Mouse (Mus musculus): Measurements from ENCODE around the gene Senp1.

The Senp1 gene

DNA sequence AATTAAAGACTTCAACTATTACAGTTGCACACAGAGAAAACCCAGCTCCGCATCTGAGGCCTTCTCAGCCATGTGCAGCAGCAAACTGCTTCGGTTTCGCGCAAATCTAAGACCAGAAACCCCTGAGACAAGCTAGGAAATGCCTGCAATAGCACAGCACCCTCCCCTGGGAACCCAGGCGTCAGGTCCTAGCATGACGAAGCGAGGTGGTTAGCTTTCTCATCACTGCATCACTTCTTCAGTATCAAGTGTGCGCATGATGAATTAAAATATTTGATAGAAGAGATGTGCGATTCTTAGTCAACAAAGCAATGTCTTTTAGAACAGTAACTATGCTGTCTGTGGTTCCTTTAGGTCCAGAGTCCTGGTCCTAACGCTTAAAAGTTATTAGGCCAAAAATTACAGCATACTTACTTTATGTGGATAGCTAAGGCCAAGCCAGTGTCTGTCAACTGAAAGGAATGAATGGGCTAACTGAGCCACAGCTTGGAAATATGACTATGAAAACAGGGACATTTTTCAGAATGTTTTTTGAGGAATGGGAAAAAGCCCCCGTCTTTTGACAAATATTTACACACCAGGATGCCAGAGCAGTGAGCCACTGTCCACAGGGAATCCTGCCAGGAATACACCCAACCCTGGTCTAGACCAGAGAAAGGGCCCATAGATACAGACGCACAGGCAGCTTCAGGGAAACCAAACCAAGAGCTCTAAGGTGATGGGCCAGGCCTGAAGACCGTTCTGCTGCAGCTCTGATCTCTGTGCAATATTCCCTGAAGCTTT is 44.4 kb downstream of the Senp1 start:
- no peak for DNase-seq (ENCODE audit: low read depth, low spot score)

DNA sequence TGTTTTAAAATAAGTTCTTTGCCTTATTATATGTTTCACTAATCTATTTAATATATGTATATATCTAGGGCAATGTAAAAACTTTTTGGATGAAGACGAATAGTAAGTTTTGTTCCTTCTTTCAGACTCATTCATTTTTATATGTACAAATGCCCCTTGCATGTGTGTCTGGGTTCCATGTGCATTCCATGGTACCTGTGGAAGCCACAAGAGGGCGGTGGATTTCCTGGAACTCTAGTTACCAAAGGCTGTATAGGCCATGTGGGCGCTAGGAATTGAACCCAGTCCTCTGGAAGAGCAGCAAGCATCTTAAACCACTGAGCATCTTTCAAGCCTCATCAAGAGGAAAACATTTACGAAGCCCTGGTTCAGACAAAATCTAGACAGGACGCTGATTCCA is 49.2 kb downstream of the Senp1 start:
- DNase-seq (ENCODE audit: low read depth, low spot score) = no peak

DNA sequence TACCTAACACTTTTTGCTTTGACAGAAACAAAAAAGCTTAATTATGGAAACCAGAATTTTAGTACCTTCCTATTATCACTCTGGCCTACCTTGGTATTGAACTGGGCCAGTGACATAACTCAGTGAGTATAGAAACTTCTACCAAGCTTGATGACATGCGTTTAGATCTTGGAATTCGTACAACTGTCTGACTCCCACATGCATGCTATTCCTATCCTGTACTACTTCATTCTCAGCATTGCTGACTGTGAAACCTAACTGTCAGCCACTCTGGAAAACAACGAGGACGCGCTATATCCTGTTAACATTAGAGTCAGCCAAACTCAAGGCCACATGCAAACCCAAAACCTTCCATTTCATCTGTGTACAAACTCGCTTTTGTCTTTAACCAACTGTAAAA is 49.6 kb downstream of the Senp1 start:
- no peak for DNase-seq (ENCODE audit: low read depth, low spot score)

DNA sequence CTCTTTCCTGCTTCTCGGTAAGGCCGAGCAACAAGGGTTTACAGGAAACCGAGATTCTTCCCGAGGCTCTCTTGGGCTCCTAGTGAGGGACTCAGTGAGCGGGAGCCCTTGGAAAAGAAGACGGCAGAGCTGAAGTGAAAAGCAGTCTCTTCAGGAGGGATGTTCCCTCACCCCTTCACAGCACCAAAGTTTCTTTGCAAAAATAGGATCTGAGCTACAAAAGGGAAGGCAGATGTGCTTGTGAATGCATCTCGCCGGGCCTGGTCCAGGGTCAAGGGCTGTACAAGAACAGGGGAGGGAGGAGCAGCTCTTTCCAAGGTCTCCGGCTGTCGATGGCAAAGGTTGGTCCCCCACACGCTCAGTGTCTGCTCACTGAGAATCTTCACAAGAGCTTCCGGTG is 51.0 kb downstream of the Senp1 start:
- DNase-seq (ENCODE audit: low read depth, low spot score) = no peak

DNA sequence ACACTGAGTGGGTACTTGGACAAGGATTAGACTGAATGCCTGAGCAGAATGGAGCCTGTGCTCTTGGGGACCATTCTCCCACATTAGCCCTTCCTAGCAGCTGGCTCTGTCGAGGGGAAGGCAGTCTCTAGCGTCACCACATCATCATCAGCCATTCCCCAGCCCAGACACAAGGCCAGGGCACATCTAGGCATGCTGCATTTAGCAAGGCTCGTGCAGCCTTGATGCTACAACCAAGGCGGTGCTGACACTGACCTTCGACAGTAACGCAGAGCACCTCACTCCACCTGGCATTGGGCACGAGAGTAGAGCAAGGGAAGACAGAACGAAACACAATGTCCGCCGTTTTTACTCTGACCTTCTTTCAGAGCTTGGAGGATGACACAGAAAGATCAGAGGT is 53.9 kb downstream of the Senp1 start:
- DNase-seq (ENCODE audit: low read depth, low spot score) = no peak

DNA sequence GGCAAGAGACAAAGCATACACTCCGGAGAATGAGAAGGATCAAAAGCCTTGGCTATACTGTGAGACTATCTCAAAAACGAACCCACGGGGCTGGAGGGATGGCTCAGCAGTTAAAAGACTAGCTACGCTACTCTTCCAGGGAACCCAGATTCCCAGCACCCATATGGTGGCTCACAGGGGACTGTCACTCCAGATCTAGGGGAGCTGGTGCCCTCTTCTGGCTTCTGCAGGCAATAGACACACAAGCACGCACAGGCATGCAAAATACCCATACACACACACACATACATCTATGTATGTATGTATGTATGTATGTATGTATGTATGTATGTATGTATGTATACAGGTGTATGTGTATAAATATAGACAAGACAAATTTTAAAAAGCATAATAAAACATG is 57.0 kb downstream of the Senp1 start:
- no peak for DNase-seq (ENCODE audit: low read depth, low spot score)

DNA sequence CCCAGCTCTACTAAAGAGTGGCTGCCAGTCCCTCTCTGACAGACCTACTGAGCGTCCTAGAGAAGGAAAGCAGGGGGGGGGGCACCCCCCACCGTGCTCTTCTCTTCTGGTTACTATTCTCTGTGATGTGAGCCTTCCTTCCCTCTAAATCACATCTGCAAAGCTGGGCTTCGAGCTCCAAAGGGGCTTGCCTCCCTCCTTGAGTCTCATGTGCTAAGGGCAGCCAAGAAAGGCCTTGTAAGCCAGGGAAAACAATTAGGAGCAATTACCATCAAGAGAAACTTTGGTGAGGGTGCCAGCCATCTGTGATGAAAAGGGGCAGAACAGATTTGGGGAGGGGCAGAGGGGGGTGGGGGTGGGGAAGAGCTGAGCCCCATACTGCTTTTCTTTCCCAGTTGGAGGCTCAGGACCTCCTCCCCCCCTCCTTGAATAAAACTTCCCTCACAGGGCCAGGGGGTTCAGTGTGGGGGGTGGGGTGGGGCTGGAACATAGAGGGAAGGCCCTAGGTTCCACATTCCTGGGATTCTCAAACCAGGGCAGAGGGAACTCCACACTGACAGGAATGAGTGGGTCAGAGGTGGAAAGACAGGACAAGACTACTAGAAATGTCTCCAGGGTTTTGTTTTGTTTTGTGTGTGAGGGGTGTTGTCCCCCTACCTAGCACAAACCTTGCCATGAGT is 58.3 kb downstream of the Senp1 start:
- DNase-seq (ENCODE audit: low read depth, low spot score) = no peak

DNA sequence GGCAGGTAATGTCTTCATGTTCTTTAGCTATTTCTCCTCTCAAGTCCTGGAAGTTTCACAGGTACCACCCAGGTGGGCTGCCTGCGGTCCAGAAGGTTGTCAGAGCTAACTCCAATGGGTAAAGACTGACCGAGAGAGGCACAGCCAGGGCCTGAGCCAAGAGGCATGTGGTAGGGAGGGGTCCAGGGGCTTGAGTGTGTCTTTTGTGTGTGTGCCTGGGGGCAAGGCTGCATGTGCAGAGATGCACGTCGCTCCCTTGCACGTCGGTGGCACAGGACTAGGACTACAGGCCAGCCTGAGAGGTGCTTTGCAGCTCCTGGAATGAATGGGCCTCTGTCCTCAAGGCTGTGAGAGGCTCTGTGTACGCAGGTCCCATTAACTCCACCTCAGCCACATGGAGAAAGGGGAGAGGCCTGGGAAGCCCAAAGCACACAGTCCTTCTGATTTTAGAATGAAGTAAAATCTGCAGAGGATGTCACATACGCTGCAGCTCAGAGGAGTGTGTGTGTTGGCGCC is 60.3 kb downstream of the Senp1 start:
- no peak for DNase-seq (ENCODE audit: low read depth, low spot score)

DNA sequence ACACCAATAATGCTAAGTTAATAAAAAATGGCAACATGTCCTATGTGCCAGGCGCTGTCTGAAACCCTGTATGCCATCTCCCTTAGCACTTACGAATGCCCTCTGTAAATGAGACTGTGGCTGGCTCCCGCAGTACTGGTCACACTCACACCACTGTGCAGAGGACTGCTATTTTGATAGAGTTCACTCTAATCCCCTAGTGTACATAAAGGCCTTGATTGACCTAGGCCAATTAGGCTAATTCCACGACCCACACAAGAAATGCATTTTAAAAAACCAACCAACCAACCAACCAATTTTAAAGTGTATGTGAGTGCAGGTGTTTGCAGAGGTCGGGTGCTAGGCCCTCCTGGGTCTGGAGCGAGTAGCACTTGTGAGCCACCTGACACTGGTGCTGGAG is 63.7 kb downstream of the Senp1 start:
- DNase-seq (ENCODE audit: low read depth, low spot score) = no peak

DNA sequence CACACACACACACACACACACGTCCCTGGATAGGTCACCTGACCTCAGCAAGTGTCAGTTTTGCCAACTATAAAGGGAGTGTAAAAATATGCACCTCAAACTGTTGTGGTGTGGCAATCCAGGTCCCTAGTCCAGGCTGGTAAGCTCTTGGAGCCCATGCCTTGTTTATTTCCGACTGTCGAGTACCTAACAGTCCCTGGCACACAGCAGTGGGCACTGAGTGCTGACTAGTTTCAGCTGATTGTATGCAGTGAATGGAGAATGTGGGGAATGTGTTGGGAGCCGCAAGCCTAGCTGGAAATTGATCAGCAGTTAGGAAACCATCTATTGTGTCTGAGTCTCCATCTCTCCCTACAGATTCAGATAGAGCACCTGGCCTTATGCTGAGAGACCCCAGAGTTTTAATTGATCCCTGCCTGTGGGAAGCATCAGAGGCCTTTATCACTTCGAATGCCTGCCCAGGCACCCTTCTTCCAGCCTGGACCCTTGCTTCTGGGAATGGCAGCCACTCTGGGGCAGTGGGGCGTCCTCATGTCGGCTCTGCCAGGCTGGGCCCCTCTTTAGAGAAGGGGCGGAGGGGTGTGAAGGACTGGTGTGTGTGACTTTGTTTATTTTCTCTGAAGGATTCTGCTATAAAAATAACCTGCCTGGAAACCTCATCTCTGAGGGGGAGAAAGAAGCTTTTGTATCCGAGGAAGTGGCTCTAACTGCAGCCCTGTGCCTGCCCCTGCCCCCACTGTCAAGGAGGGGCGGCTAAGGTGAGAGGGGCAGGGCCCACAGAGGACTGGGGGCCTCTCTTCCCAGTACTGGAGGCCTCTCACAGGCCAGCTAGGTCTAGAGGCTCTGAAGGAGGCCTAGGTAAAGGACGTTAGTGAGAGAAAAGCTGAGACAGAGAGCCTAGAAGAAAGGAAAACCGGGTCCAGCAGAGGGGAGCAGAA is 66.3 kb downstream of the Senp1 start:
- no peak for DNase-seq (ENCODE audit: low read depth, low spot score)

DNA sequence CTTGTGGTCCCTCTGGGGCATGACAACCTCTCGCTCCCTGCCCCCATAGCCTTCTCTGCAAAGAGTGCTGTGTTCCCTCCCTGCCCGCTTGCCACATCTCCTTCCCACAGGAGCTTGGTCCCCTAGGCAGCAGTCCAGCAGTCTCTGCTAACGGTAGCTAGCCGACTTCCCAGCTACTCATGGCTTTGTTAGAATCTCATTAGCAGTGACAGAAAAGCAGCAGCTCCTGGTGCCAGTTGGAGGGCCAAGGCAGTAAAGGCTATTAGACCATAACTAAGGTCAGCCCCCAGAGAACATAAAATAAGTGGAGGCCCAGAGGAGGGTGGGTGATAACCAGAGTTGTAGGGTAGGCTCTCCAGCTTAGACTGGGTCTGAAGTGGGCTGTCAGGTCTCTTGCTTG is 67.9 kb downstream of the Senp1 start:
- no peak for DNase-seq (ENCODE audit: low read depth, low spot score)

DNA sequence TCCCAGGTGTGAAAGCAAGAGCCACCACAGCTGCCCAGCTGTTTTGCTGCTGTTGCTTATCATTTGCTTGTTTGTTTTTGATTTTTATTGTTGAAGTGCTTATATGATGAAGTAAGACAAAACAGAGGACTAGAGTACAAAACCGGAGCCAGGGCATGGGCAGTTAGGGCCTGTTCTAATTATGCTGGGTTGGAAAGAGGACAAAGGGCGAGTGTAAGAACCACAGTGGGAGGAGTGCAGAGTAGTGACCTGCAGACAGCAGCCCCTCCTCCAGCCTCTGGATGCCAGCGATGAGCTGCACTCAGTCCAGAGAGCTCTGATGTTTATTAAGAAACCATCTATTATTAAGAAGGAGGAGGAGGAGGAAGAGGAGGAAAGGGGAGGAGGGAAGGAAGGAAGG is 70.4 kb downstream of the Senp1 start:
- DNase-seq (ENCODE audit: low read depth, low spot score) = no peak

DNA sequence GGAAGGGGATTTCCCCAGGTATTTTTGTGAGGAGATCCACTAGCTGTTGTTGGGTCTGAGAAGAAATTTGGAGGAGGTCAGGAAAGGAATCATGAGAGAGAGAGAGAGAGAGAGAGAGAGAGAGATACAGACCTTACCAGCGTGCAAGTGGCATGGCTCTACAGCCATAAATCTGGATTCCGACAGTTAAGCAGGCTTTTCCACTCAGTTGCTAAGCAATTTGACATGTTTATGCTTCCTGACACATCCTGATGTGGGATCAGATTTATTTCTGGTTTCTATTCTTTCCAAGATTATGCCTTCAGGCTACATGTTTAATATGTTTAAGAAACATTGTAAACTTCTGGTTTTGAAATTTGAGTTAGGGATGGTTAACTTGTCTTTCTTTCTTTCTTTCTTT is 71.7 kb downstream of the Senp1 start:
- DNase-seq (ENCODE audit: low read depth, low spot score) = no peak

DNA sequence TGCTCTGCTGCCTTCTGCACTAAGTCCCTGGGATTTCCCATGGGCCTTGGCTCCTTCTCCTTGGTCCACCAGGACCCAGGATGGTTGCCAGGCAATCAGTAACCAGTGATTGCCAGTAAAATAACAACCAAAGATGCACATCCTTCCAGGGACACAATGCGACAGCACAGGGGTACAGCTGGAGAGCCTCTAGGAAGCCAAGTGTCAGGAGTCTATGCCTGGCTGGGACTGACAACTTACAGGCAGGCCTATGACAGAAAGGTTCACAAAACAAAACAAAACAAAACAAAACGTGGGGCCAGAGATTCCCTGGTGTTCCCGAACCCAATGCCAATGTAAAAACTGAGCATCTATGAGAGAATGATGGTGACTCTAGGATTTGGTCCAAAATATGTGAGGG is 74.5 kb downstream of the Senp1 start:
- DNase-seq (ENCODE audit: low read depth, low spot score) = no peak

DNA sequence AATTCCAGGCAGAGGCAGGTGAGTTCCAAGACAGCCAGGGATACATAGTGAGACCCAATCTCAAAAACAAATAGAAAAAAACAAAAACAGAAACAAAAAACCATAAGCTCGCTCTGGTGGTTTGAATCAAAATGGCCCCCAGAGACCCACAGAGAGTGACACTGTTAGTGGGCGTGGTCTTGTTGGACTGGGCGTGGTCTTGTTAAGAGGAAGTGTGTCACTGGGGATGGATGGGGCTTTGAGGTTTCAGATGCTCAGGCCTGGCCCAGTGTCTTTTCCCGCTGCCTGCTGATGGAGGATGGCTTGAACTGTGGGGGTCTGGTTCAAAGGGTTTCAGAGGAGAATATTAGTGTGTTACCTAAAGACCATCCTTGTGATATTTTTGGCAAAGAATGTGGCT is 75.6 kb downstream of the Senp1 start:
- peak; percentile 57 for DNase-seq (ENCODE audit: low read depth, low spot score)

DNA sequence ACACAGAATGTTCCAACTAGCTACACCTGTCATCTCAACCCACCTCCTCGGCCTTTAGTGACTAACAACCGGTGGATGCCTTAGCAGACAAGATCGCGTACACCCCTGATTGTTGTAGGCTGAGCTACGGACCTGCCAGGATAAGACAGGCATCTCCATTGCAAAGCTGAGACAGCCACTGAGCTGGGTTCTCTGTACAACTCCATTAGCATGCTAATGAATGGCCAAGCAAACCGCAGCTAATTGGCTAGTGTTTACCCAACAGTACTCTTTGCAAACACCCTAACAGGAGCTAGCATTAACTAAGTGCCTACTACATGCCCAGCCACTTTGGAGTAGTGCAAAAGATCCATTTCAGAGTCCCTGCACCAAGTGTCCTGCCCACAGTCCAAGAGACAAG is 80.7 kb downstream of the Senp1 start:
- DNase-seq (ENCODE audit: low read depth, low spot score) = no peak

DNA sequence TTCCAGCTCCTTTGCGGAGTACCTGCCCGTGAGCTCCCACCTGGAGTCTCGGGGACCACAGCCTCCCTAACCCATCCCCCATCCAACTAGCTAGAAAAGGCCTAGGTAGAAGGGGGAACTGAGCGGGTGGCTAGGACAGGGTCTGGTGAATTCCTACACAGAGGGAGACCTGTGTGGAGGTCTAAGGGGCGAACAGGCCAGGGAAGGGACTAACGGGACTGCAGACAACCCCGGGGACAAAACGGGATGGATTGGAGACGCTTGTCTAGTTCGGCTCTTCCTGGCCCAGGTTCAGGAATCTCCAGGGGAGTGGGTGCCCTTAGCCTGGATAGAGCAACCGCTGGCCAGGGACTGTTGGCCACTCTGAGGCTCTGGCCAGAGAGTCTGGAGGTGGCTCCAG is 88.4 kb downstream of the Senp1 start:
- no peak for DNase-seq (ENCODE audit: low read depth, low spot score)

DNA sequence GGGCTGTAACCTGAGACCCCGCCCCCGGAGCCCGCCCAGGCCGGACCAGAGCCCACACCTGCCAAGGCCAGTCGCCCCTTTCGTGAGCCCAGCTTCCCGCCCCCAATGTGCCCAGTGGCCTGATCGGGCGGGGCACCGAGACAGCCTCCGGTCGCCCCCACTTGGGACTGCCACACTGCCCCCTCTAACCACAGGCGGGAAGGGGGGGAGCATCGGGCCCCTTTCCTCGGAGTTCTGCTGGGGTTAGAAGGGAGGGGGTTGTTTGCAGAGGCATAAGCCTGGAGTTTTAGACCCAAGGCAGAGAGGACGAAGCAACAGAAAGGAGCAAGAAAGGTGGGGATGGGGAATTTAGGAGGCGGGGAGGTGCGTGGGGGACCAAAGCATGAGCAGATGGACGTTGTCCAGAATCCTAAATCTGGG is 88.8 kb downstream of the Senp1 start:
- DNase-seq (ENCODE audit: low read depth, low spot score) = no peak

DNA sequence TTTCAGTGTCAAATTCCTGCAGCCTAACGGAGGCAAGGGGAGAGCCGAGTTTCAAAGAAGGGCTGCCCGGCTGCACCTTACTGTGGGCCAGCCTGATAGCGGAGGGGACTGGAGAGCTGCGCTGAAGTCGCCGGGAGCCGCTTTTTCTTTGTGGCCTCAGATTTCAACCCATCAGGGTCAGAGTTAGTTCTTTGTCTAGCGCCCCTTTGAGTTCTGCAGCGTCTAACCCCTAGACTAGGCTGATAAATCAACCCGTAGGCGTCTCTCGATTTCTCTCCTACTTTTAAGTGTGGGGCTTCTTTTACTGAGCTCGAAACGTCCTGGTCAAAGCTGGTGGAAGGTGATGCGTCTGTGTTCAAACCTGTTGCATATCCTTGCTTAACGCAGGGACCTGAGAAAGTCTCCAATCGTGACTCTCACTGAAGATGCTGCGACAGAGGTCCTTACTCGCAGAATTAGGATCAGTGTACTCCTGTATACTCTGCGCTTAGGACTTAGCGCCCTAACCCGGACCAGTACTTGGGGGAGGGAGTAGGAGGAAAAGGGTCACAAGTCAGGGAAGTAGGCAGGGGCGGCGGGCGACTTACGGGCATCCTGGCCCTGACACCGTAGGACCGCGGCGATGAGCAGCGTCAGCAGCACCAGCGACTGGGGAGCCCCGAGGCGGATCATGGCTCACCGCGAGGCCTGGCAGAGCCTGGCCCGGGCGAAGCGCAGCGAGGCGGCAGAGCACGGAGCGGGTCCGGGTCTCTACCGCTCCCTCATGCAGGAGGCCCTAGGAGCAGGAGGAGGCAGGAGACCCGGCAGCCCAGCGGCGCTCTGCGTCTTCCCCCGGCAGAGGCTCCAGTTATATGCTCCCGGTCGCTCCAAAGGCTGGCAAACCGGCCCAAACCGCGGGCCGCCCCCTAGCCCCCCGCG is 89.5 kb downstream of the Senp1 start, which contains the start of gene Col2a1:
TSS of gene Col2a1 (minus strand) at position 874 of the 918 bp plus-strand sequence.
- DNase-seq (ENCODE audit: low read depth, low spot score) = no peak

DNA sequence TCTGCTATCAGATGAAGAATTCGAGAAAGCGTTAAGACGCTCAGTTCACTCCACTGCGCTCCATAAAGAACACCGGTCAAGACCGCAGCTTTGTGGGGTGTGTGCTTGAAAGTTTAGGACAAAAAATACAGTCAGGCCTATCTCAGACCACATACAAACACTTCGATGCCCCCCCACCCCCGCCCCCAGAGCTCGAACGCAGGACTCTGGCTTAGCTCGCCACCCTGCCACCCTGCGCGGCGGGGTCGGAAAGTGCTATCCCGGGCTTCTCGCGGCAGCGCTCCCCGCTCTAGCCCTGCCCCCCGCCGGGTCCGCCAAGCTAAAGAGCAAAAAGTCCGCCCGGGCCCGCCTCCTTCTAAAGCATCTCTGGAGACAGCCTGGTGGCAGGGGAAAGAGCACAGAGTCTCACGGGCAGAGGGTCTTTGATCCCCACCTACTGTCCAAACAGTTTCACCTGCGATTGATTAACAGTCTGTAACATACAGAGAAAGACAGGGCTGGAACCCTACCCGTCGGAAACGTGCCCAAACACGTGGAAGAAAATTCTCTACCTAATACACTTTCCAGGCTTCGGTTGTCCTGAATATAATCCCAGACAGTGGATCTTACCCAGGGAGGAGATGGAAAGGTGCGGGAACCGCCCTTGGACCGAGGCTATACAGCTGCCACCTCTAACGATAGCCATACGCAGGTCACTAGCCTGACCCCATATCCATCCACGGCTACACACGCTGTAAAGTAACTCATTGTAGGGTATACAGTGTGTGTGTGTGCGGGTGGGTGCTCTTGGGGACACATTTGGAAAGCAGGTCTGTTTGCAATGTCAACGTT is 90.3 kb downstream of the Senp1 start:
- no peak for DNase-seq (ENCODE audit: low read depth, low spot score)

All from A20 (cell line).